Mouse (Mus musculus) G1E (cell line): ENCODE measurements at regions not wholly inside any gene's neighbourhood (a gene's known extent, or its start where the extent isn't known, plus 50 kb on each side); places are given as distances from the start of the nearest gene placed in this dataset.

Experiments
- CTCF ChIP-seq: IDR thresholded peaks from 2 replicates; pipeline ENCODE4 v1.5.1; 2012; ENCODE audit warnings: low read depth, low read length, inconsistent platforms, mixed read lengths
- GATA1 ChIP-seq: IDR thresholded peaks from 2 replicates; pipeline ENCODE4 v1.6.1; 2012; ENCODE audit warnings: borderline replicate concordance, low read length, inconsistent platforms, mixed read lengths
- GATA2 ChIP-seq: IDR thresholded peaks from 2 replicates; pipeline ENCODE4 v1.6.1; 2012; ENCODE audit warnings: low read depth, low read length, inconsistent platforms, borderline replicate concordance
- POLR2AphosphoS5 ChIP-seq: IDR thresholded peaks from 2 replicates; pipeline ENCODE4 v1.6.1; 2012; ENCODE audit warnings: low read depth, low read length, inconsistent platforms; ENCODE audit not compliant: insufficient replicate concordance
- TAL1 ChIP-seq: conservative IDR thresholded peaks from 2 replicates; pipeline ENCODE4 v1.6.1; 2012; ENCODE audit warnings: low read depth, low read length, inconsistent platforms, mixed read lengths

DNA sequence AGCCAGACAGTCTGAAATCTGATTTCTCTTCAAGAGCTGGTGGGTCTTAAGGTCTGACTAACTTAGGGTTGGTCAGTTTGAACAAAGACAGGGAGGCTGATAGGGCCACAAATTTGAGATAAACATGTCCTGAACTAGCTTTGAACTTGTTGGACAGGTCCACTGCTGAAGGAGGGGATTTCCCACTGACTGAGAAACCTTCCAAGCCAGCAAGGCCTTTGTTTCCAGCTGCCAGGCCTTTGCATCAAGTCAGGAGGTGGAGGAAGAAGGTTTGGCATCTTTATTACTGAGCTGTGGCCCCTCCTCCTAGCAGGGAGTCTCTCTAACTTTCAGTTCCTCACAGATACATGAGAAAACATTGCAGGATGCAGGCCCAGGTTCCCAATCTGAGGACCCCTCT, 636.2 kb downstream of the Zfp706 start:
- TF ChIP-seq CTCF: no peak
- TF ChIP-seq GATA1: no peak
- TF ChIP-seq TAL1: no peak
- TF ChIP-seq GATA2: no peak
- TF ChIP-seq POLR2AphosphoS5: no peak
